Mouse (Mus musculus) spleen, adult 2 months (tissue): ENCODE data around the gene Poldip2. TPM values are rescaled to one million over a fixed set of nuclear protein-coding genes. Genes with fewer than 3 reads are reported as not detected.

Experiments
- DNase-seq, 2 experiments: peaks; one replicate each; pipeline versions ENCODE4 v3.0.0 to v3.0.0-alpha.2; 2012 to 2021; ENCODE audit warnings: low spot score in 2 of 2, low read depth in 1 of 2
- H3K27ac ChIP-seq: fragments of 200-500 bp; 2 replicates; pipeline ENCODE4 v1.5.1; 2012; ENCODE audit warnings: low read length, inconsistent platforms; ENCODE audit not compliant: insufficient read depth
- H3K27me3 ChIP-seq: fragments of 200-500 bp; 2 replicates; pipeline ENCODE4 v1.6.1; 2012; ENCODE audit warnings: mild to moderate bottlenecking, moderate library complexity, low read length, inconsistent platforms; ENCODE audit not compliant: control insufficient read depth, insufficient read depth
- H3K36me3 ChIP-seq: fragments of 200-500 bp; 2 replicates; pipeline ENCODE4 v1.6.1; 2012; ENCODE audit warnings: mild to moderate bottlenecking, low read length, inconsistent platforms; ENCODE audit not compliant: control insufficient read depth, insufficient read depth
- H3K4me1 ChIP-seq: fragments of 200-500 bp; 2 replicates; pipeline ENCODE4 v1.6.1; 2011; ENCODE audit warnings: inconsistent platforms; ENCODE audit not compliant: control insufficient read depth, insufficient read depth, insufficient read length
- H3K4me3 ChIP-seq: fragments of 200-500 bp; 2 replicates; pipeline ENCODE4 v1.5.1; 2011; ENCODE audit warnings: mild to moderate bottlenecking, inconsistent platforms; ENCODE audit not compliant: insufficient read depth, insufficient read length; ENCODE audit errors: extremely low read depth
- CTCF ChIP-seq: fragments of 200-500 bp; IDR thresholded peaks from 2 replicates; pipeline ENCODE4 v1.5.1; 2011; ENCODE audit warnings: mild to moderate bottlenecking, inconsistent platforms; ENCODE audit not compliant: insufficient read depth, insufficient read length, insufficient replicate concordance; ENCODE audit errors: extremely low read depth
- POLR2A ChIP-seq: fragments of 200-500 bp; IDR thresholded peaks from 2 replicates; pipeline ENCODE4 v1.6.1; 2011; ENCODE audit warnings: low read depth, low read length, inconsistent platforms
- WGBS: fragments of 180-500 bp; shearing (Covaris S2); methylation state at CpG from one replicate; pipeline ENCODE4 v1.1.7; 2018; 5-methylcytosine and 5-hydroxymethylcytosine counted together
- polyA plus RNA-seq: library from polyadenylated mRNA; depleted of rRNA; stranded (reverse); fragments of >200 nt; gene quantifications from 2 replicates; pipeline ENCODE4 v1.2.3, GENCODE M21; 2012

The Poldip2 gene
- polyA plus RNA-seq, 1 experiment: 22.7 TPM

DNA sequence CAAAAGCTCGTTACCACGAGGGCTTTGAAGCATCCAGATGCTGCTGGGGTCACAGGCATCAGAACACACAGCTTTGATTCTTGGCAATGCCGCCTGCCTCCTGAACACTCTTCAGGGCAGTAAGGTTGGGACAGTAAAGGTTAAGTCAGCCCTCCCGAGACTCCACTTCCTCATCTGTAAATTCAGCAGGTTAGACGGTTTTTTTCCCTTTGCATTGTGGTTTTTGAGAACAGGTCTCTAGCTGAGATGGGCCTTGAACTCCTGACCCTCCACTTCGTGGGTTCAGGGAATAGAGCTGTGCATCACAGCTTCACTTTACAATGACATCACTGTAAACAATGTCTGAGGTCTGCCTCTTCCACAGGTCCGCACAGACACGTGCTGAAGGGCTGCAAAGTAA lies 33.2 kb downstream of the Poldip2 start:
- no peak for DNase-seq
- no peak for TF ChIP-seq POLR2A
- TF ChIP-seq CTCF: no peak
- H3K4me1 ChIP-seq: no peaks in the 10 kb centered on the region; the same call in 1 of the 2 replicates
- no peaks in the 10 kb centered on the region for H3K27me3 ChIP-seq
- WGBS: 56% methylated on average over 8 of the region's 8 CpGs
- no peak overlapping the region for H3K27ac ChIP-seq
- H3K4me3 ChIP-seq: no peak overlapping the region
- H3K36me3 ChIP-seq: peaks cover 13% of the 10 kb centered on the region

DNA sequence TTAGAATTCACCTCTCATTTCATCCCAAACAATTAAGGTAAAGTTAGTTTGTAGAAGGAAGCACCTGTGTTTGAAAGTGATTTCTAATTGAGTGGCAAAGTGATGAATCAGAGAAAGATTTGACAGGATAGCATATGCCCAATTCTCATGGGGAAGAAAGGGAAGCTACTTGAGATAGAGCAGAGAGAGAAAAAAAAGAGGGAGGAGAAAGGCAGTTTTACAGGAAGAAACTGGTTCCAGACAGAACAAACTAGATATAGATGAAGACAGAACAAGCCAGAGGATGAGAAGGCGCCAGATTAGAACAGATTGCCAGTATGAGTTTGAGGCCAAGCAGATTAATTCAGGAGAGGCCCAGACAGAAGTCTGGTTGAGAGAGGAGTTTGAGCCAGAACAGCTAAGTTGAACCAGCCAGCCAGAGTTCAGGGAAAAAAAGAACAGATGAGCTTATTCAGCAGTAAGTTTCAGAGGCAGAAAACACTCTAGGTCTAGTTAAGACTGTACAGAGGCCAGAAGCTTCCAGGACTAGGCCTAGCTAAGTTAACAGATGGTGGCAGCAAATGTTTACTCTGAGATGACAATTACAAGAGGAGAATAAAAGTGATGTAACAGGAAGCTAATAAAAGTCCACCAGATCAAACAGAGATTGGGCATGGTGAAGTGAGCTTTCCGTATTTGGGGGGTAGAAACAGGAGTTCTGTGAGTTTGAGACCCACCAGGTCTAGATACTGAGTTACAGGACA lies 35.9 kb downstream of the Poldip2 start:
- WGBS: 77% methylated on average over 2 of the region's 2 CpGs
- no peak for TF ChIP-seq CTCF
- TF ChIP-seq POLR2A: no peak
- peaks cover under 1% of the 10 kb centered on the region for H3K36me3 ChIP-seq
- no peaks in the 10 kb centered on the region; the same call in 1 of the 2 replicates for H3K4me1 ChIP-seq
- no peak overlapping the region for H3K4me3 ChIP-seq
- no peak overlapping the region for H3K27ac ChIP-seq
- no peak for DNase-seq
- no peaks in the 10 kb centered on the region for H3K27me3 ChIP-seq

DNA sequence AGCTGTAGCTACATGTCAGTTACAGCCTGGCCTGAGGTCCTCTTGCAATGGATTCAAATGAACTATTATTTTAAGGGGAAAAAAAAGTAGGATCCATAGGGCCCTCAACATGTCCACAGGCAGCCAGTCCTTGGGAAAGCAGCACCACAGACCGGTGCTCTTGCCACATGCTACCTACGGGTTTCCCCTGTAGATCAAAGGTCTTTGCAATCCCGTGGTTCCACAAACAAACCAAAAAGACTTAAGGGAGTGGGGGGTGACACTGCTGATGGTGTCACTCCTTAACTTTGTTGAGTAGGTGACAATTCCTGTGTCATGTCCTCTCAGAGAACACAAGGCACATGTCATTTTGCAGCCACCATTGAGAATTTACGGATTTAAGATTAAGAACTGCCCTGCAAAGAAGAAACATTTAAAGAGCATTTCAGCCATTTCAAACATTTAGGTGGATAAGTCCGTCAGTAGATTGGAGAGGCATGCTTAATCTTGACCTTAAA lies 37.5 kb downstream of the Poldip2 start:
- 20% methylated on average over 5 of the region's 5 CpGs for WGBS
- no peaks in the 10 kb centered on the region for H3K27me3 ChIP-seq
- peak overlapping the region; percentile 85; the same call in 1 of the 2 replicates for H3K4me3 ChIP-seq
- no peaks in the 10 kb centered on the region; the same call in 1 of the 2 replicates for H3K4me1 ChIP-seq
- TF ChIP-seq POLR2A (no peak), CTCF (no peak)
- H3K27ac ChIP-seq: no peak overlapping the region
- no peak for DNase-seq
- no peaks in the 10 kb centered on the region for H3K36me3 ChIP-seq

DNA sequence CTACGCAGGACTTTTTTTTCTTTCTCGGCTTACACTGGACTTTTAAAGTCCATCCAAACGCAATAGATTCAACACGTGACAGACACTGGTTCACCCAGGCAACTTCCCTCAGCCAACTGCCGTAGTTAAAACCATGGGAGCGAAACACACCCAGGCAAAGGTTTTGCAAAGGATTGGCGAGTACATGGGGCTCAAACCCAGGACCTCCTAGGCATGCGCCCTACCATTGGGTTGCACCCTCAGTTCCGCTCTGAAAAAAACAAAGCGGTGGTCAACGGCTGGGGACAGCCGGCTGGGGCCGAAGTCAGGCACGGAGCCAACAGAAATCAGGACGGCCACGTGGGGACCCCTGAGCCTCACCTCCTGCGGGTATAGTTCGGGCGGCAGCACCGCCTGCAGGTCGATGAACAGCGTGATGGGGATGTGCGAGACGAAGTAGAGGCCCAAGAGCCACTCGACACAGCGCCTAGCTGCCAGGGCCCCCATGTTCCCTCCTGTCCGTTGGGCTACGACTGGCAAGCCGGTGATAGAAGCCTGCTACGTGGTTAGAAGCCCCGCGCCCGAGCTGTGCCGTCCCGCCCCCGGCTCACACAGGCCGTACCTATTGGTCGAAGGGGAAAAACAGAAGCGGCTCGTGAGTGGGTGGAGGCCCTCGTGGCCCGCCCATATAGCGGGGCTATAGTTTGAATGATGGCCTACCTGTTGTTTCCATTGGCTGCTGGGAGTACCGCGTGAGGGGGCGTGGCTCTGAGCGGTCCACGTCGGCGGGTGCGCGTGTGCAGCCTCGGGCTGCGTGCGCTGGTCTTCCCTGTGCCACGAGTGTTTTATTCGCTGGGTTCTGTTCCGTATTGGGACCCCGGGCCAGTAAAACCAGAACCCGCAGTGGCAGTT lies 38.4 kb downstream of the Poldip2 start, which contains the start of gene Tmem97:
Gene Tmem97, minus strand, starts transcription at position 610 of the 891 bp plus-strand sequence.
- peak within 1 kb of the TSS; percentile 47 for H3K27ac ChIP-seq
- peak within 1 kb of the TSS; percentile 85 for H3K4me3 ChIP-seq
- H3K4me1 ChIP-seq: no peaks in the 10 kb centered on the region; the same call in 1 of the 2 replicates
- H3K36me3 ChIP-seq: no peaks in the 10 kb centered on the region
- under 1% methylated on average over 60 of the region's 60 CpGs for WGBS
- no peak for TF ChIP-seq CTCF
- TF ChIP-seq POLR2A: peak; percentile 69; the same call in 1 of the 2 replicates
- H3K27me3 ChIP-seq: no peaks in the 10 kb centered on the region
- DNase-seq: peak; percentile 89 to 93

DNA sequence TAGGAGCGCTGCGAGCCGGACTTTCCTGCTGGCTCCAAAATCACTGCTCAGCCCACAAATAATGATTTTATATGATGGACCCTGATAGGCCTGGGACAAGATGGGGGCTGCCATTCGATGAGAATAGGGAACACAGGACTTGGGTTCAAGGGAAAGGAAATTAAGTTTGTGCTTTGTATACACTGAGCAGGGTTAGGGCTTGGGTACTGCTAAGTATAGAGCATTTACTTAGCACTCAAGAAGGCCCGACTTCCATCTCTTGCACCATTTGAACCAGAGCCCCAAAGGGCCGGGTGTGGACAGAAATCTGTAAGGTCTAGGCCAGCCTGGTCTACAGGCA lies 39.0 kb downstream of the Poldip2 start:
- peak overlapping the region; percentile 62 for H3K4me3 ChIP-seq
- 33% methylated on average over 6 of the region's 6 CpGs for WGBS
- no peak for DNase-seq
- no peaks in the 10 kb centered on the region for H3K27me3 ChIP-seq
- no peak overlapping the region; the same call in 1 of the 2 replicates for H3K27ac ChIP-seq
- H3K36me3 ChIP-seq: no peaks in the 10 kb centered on the region
- no peaks in the 10 kb centered on the region; the same call in 1 of the 2 replicates for H3K4me1 ChIP-seq
- TF ChIP-seq POLR2A: no peak
- TF ChIP-seq CTCF: no peak

DNA sequence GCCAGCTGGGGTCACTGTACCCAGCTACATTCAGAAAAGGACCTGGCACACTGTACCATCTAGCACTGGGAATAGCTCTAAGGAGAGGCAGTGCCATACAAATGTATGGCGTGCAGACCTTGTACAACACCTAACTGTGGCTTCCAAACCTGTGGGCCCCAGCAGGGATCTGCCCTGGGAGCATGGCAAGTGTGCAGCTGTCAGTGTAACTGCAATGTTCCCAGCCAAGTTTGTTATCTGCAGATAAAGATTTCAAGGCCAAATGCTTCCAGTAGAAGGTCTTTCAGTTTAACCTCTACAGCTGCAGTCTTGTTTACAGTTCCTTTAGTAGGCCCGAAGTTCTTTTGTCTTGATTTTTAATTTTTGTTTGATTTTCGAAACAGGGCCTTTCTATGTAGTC lies 43.6 kb downstream of the Poldip2 start:
- no peaks in the 10 kb centered on the region for H3K4me1 ChIP-seq
- no peak for TF ChIP-seq POLR2A
- TF ChIP-seq CTCF: no peak
- no peaks in the 10 kb centered on the region for H3K27me3 ChIP-seq
- no peak overlapping the region for H3K4me3 ChIP-seq
- 79% methylated on average over 3 of the region's 3 CpGs for WGBS
- no peaks in the 10 kb centered on the region for H3K36me3 ChIP-seq
- no peak for DNase-seq
- H3K27ac ChIP-seq: no peak overlapping the region; the same call in 1 of the 2 replicates
